Mouse (Mus musculus) myocyte (in vitro differentiated cells): Measurements from ENCODE around the gene Gxylt1. TPM values are rescaled to one million over a fixed set of nuclear protein-coding genes. Genes with fewer than 3 reads are reported as not detected.

ENCODE experiments used
- H3K27me3 ChIP-seq: one replicate; pipeline ENCODE4 v1.6.1; 2011; ENCODE audit not compliant: control insufficient read depth, insufficient read depth, insufficient read length
- H3K36me3 ChIP-seq: one replicate; pipeline ENCODE4 v1.6.1; 2011; ENCODE audit not compliant: control insufficient read depth, insufficient read depth
- H3K4me2 ChIP-seq: one replicate; pipeline ENCODE4 v1.6.1; 2011; ENCODE audit warnings: low read depth, control low read depth
- H3K4me3 ChIP-seq: one replicate; pipeline ENCODE4 v1.5.1; 2011; ENCODE audit warnings: mild to moderate bottlenecking, control low read depth, moderate library complexity
- H3K79me2 ChIP-seq: one replicate; pipeline ENCODE4 v1.6.1; 2011; ENCODE audit not compliant: control insufficient read depth, insufficient read depth
- H3ac ChIP-seq: one replicate; pipeline ENCODE4 v1.6.1; 2011; ENCODE audit not compliant: control insufficient read depth, insufficient read length
- CEBPB ChIP-seq: IDR thresholded peaks from 2 replicates; pipeline ENCODE4 v1.6.1; 2011; ENCODE audit warnings: mild to moderate bottlenecking, moderate library complexity; ENCODE audit not compliant: poor library complexity, insufficient read depth, severe bottlenecking
- E2F4 ChIP-seq: IDR thresholded peaks from one replicate; pipeline ENCODE4 v1.6.1; 2011; ENCODE audit warnings: mild to moderate bottlenecking, control low read depth, moderate library complexity; ENCODE audit not compliant: insufficient read depth
- MAX ChIP-seq: IDR thresholded peaks from one replicate; pipeline ENCODE4 v1.6.1; 2011; ENCODE audit warnings: low read depth, mild to moderate bottlenecking, control low read depth
- MYOD1 ChIP-seq, 3 experiments: IDR thresholded peaks; one replicate each; pipeline ENCODE4 v1.6.1; 2011; ENCODE audit warnings: control low read depth in 2 of 3, low read depth in 2 of 3, mild to moderate bottlenecking in 2 of 3, moderate library complexity in 1 of 3; ENCODE audit not compliant: insufficient read length in 2 of 3, control insufficient read depth in 1 of 3
- MYOG ChIP-seq, 3 experiments: IDR thresholded peaks; one replicate each; pipeline ENCODE4 v1.6.1; 2011; ENCODE audit warnings: control low read depth in 2 of 3, low read depth in 2 of 3, mild to moderate bottlenecking in 2 of 3; ENCODE audit not compliant: insufficient read length in 2 of 3, control insufficient read depth in 1 of 3, insufficient read depth in 1 of 3
- POLR2A ChIP-seq: IDR thresholded peaks from one replicate; pipeline ENCODE4 v1.6.1; 2011; ENCODE audit warnings: low read depth, mild to moderate bottlenecking, control low read depth, moderate library complexity; ENCODE audit not compliant: insufficient read length
- POLR2AphosphoS2 ChIP-seq: IDR thresholded peaks from one replicate; pipeline ENCODE4 v1.6.1; 2011; ENCODE audit warnings: low read depth, control low read depth; ENCODE audit not compliant: insufficient read length
- REST ChIP-seq: IDR thresholded peaks from one replicate; pipeline ENCODE4 v1.6.1; 2011; ENCODE audit warnings: mild to moderate bottlenecking, control low read depth, moderate library complexity; ENCODE audit not compliant: insufficient read depth, insufficient read length
- SRF ChIP-seq: IDR thresholded peaks from one replicate; pipeline ENCODE4 v1.6.1; 2011; ENCODE audit warnings: low read depth; ENCODE audit not compliant: control insufficient read depth, insufficient read length
- TCF12 ChIP-seq: IDR thresholded peaks from one replicate; pipeline ENCODE4 v1.6.1; 2011; ENCODE audit warnings: mild to moderate bottlenecking, control low read depth; ENCODE audit not compliant: poor library complexity, insufficient read depth, severe bottlenecking
- TCF3 ChIP-seq: IDR thresholded peaks from one replicate; pipeline ENCODE4 v1.6.1; 2011; ENCODE audit warnings: low read depth, control low read depth; ENCODE audit not compliant: insufficient read length
- USF1 ChIP-seq: IDR thresholded peaks from one replicate; pipeline ENCODE4 v1.6.1; 2011; ENCODE audit warnings: low read depth, mild to moderate bottlenecking, control low read depth, moderate library complexity
- polyA plus RNA-seq: library from polyadenylated mRNA; unstranded; fragments of >200 nt; fragmentation: generic; extraction: Trizol; gene quantifications from one replicate; pipeline ENCODE4 v1.2.1, GENCODE M21; 2012; ENCODE audit warnings: missing spikeins

The Gxylt1 gene
- polyA plus RNA-seq, 1 experiment = 3.6 TPM

DNA sequence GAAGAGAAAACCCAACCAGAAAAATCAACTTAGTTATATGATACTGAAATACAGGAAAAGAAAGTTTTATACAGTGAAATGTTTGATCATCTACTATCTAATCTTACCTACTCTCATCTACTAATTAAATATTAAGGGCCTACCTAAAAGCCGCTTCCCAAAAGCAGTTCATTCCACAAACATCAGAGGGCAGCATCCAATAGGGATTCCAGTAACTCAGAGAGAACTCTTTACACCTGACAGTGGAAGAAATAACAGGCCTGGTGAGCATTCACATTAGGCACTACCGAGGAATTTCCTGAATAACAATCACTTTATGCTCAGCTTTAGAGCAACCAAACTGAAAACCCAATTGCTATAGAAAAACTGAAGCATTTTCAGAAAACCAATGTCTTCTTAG lies 9.3 kb downstream of the Gxylt1 start:
- Histone ChIP-seq H3K4me2 (no peak overlapping the region), H3K36me3 (peaks cover 12% of the 10 kb centered on the region), H3ac (no peak overlapping the region), H3K79me2 (peaks cover 84% of the 10 kb centered on the region), H3K27me3 (no peaks in the 10 kb centered on the region), H3K4me3 (no peak overlapping the region)
- TF ChIP-seq TCF12 = no peak
- TF ChIP-seq SRF = no peak
- no peak for TF ChIP-seq MYOD1 (IDR thresholded peaks at IDR 0.05; ENCODE audit: control insufficient read depth in 1 of 3, insufficient read length in 2 of 3, low read depth in 2 of 3)
- no peak for TF ChIP-seq MAX
- TF ChIP-seq CEBPB = no peak
- TF ChIP-seq POLR2A = no peak
- TF ChIP-seq TCF3 = no peak
- TF ChIP-seq E2F4 = no peak

DNA sequence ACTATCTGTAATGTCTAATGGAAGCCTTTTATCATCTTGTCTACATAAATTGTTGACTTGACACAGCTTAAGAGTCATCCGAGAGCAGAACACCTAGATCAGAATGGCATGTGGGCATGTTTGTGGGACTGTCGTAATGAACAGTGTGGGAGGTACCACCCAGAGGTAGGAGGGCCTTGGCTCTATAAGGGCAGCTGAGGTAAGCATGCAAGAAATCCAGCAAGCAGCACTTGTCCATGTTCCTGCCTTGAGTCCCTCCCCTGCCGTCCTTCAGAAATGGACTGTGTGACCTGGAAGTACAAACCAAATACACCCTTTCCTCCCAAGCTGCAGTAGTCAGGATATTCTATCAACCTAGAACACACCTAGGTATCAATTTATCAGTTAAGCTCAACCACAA lies 9.7 kb downstream of the Gxylt1 start:
- peaks cover 79% of the 10 kb centered on the region for H3K79me2 ChIP-seq
- H3ac ChIP-seq = no peak overlapping the region
- H3K27me3 ChIP-seq = no peaks in the 10 kb centered on the region
- no peak for TF ChIP-seq SRF
- TF ChIP-seq TCF3 = no peak
- no peak for TF ChIP-seq MAX
- no peak for TF ChIP-seq E2F4
- TF ChIP-seq MYOD1 (IDR thresholded peaks at IDR 0.05; ENCODE audit: control insufficient read depth in 1 of 3, insufficient read length in 2 of 3, low read depth in 2 of 3) = no peak
- no peak for TF ChIP-seq POLR2AphosphoS2
- TF ChIP-seq USF1 = no peak
- TF ChIP-seq MYOG (IDR thresholded peaks at IDR 0.05; ENCODE audit: control insufficient read depth in 1 of 3, insufficient read depth in 1 of 3, insufficient read length in 2 of 3, low read depth in 2 of 3) = no peak
- TF ChIP-seq REST = no peak
- no peak for TF ChIP-seq TCF12
- TF ChIP-seq POLR2A = no peak
- no peak for TF ChIP-seq CEBPB
- H3K4me3 ChIP-seq = no peak overlapping the region
- H3K4me2 ChIP-seq = no peak overlapping the region
- H3K36me3 ChIP-seq = peaks cover 12% of the 10 kb centered on the region

DNA sequence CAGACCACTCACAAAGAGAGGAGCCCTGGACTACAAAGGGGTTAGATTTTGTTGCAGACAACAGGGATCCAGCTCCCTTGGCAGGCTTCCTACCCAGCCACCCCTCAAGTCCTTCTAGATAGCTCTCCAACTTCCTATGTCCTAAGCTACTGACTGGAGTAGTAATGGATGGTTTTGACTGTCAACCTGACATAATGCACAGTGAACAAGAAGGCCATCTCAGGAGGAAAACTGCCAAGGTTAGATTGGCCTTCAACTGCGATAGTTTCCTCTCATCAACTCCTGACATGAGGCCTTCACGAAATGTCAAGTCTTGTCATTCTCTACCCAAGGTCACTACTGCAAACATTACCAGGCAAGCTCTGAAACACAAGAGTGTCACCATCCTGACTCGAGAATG lies 10.8 kb downstream of the Gxylt1 start:
- H3K36me3 ChIP-seq = peaks cover 12% of the 10 kb centered on the region
- no peaks in the 10 kb centered on the region for H3K27me3 ChIP-seq
- H3K4me2 ChIP-seq = no peak overlapping the region
- H3K4me3 ChIP-seq = no peak overlapping the region
- TF ChIP-seq TCF12 = no peak
- no peak for TF ChIP-seq POLR2AphosphoS2
- no peak for TF ChIP-seq REST
- TF ChIP-seq CEBPB = no peak
- TF ChIP-seq MYOD1 (IDR thresholded peaks at IDR 0.05; ENCODE audit: control insufficient read depth in 1 of 3, insufficient read length in 2 of 3, low read depth in 2 of 3) = no peak
- TF ChIP-seq E2F4 = no peak
- TF ChIP-seq MYOG (IDR thresholded peaks at IDR 0.05; ENCODE audit: control insufficient read depth in 1 of 3, insufficient read depth in 1 of 3, insufficient read length in 2 of 3, low read depth in 2 of 3) = no peak
- no peak for TF ChIP-seq POLR2A
- no peak for TF ChIP-seq USF1
- no peak for TF ChIP-seq MAX
- TF ChIP-seq TCF3 = no peak
- no peak for TF ChIP-seq SRF
- H3K79me2 ChIP-seq = peaks cover 69% of the 10 kb centered on the region
- no peak overlapping the region for H3ac ChIP-seq

DNA sequence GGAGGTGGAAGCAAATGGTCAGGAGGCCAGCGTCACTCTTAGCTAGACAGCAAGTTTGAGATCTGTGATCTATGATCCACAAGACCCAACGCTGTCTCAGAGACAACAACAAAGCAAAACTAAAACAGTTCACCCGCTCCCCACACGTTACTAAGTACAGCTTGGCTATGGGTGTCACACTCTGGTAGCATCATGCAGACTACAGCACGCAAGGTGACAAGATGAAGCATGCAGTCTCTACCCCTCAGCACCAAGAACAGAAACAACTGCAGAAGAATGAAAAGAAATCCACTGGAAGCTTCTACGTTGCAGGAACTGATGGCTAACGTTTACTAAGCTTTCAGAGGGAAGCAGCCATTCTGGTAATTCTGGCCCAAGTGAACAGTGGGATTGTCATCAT lies 11.4 kb downstream of the Gxylt1 start:
- no peak for TF ChIP-seq TCF3
- TF ChIP-seq E2F4 = no peak
- TF ChIP-seq USF1 = no peak
- no peak for TF ChIP-seq MYOG (IDR thresholded peaks at IDR 0.05; ENCODE audit: control insufficient read depth in 1 of 3, insufficient read depth in 1 of 3, insufficient read length in 2 of 3, low read depth in 2 of 3)
- no peak for TF ChIP-seq SRF
- no peak for TF ChIP-seq MYOD1 (IDR thresholded peaks at IDR 0.05; ENCODE audit: control insufficient read depth in 1 of 3, insufficient read length in 2 of 3, low read depth in 2 of 3)
- TF ChIP-seq TCF12 = no peak
- no peak for TF ChIP-seq POLR2A
- TF ChIP-seq REST = no peak
- TF ChIP-seq CEBPB = no peak
- no peak for TF ChIP-seq POLR2AphosphoS2
- TF ChIP-seq MAX = no peak
- H3K36me3 ChIP-seq = peaks cover 7% of the 10 kb centered on the region
- H3K4me2 ChIP-seq = no peak overlapping the region
- no peak overlapping the region for H3K4me3 ChIP-seq
- peaks cover 62% of the 10 kb centered on the region for H3K79me2 ChIP-seq
- no peaks in the 10 kb centered on the region for H3K27me3 ChIP-seq
- H3ac ChIP-seq = no peak overlapping the region

DNA sequence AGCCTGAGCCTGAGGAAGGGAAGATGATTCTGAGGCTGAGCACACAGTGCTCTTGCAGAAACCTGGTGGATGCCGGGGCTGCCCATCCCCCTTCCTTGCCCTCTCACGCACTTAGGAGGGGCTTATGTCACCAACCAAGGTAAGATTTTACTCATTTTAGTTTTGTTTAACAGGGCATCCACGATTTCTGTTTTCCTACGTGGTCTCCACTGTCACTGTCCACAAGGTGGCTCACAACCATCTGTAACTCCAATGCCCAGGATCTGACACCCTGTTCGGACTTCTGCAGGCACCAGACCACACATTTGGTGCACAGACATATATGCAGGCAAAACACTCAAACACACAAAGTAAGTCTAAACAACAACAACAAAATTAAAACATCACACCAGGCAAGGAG lies 12.2 kb downstream of the Gxylt1 start:
- H3K27me3 ChIP-seq = no peaks in the 10 kb centered on the region
- H3ac ChIP-seq = no peak overlapping the region
- peaks cover 7% of the 10 kb centered on the region for H3K36me3 ChIP-seq
- no peak overlapping the region for H3K4me2 ChIP-seq
- TF ChIP-seq MYOG (IDR thresholded peaks at IDR 0.05; ENCODE audit: control insufficient read depth in 1 of 3, insufficient read depth in 1 of 3, insufficient read length in 2 of 3, low read depth in 2 of 3) (no peak), POLR2A (no peak), MAX (no peak), TCF12 (no peak), TCF3 (no peak), CEBPB (no peak), REST (no peak)
- H3K4me3 ChIP-seq = no peak overlapping the region
- peaks cover 56% of the 10 kb centered on the region for H3K79me2 ChIP-seq
